Mouse (Mus musculus) lung, postnatal 0 days (tissue): ENCODE measurements around the gene Pde4d.

Experiments
- CTCF ChIP-seq: IDR thresholded peaks from 2 replicates; pipeline ENCODE4 v1.5.1; 2016; ENCODE audit warnings: antibody characterized with exemption, mild to moderate bottlenecking
- EP300 ChIP-seq: IDR thresholded peaks from 2 replicates; pipeline ENCODE4 v1.6.1; 2016; ENCODE audit warnings: antibody characterized with exemption, mild to moderate bottlenecking, control low read depth

GRCm38 (mm10) chr13:109891194-109891909 lies 1441.6 kb downstream of the Pde4d start:
- TF ChIP-seq EP300 (no peak), CTCF (no peak)
